Mouse (Mus musculus) kidney, postnatal 0 days (tissue): ENCODE results near the gene Chsy1. TPM values are rescaled to one million over a fixed set of nuclear protein-coding genes. Genes with fewer than 3 reads are reported as not detected.

ENCODE experiments used
- ATAC-seq: fragments of 200-750 bp; cut with Nextera tagmentation; replicated peaks from 2 replicates; pipeline ENCODE4 v1.8.0; 2017; ENCODE audit warnings: low read depth, moderate number of reproducible peaks, moderate TSS enrichment, moderate library complexity; ENCODE audit not compliant: low FRiP score
- DNase-seq: peaks from one replicate; pipeline ENCODE4 v3.0.0-alpha.2; 2016; ENCODE audit warnings: low spot score
- H3K27ac ChIP-seq: fragments of 300-500 bp; sonication (generic); 2 replicates; pipeline ENCODE4 v1.5.1; 2014; ENCODE audit warnings: mild to moderate bottlenecking
- H3K27me3 ChIP-seq: fragments of 300-500 bp; sonication (generic); 2 replicates; pipeline ENCODE4 v1.6.1; 2014; ENCODE audit warnings: low read length, mixed read lengths; ENCODE audit not compliant: insufficient read depth
- H3K36me3 ChIP-seq: fragments of 300-500 bp; sonication (generic); 2 replicates; pipeline ENCODE4 v1.6.1; 2014; ENCODE audit warnings: low read length, mixed read lengths; ENCODE audit not compliant: insufficient read depth
- H3K4me1 ChIP-seq: fragments of 300-500 bp; sonication (generic); replicated peaks from 2 replicates; pipeline ENCODE4 v1.6.1; 2014; ENCODE audit warnings: antibody characterized with exemption, low read length, mixed read lengths; ENCODE audit not compliant: insufficient read depth
- H3K4me2 ChIP-seq: fragments of 300-500 bp; sonication (generic); 2 replicates; pipeline ENCODE4 v1.6.1; 2014; ENCODE audit warnings: mild to moderate bottlenecking, low read length, moderate library complexity, mixed read lengths
- H3K4me3 ChIP-seq: fragments of 300-500 bp; sonication (generic); replicated peaks from 2 replicates; pipeline ENCODE4 v1.5.1; 2014; ENCODE audit warnings: low read depth, low read length
- H3K9ac ChIP-seq: fragments of 300-500 bp; sonication (generic); 2 replicates; pipeline ENCODE4 v1.6.1; 2014; ENCODE audit warnings: low read depth, low read length
- H3K9me3 ChIP-seq: fragments of 300-500 bp; sonication (generic); replicated peaks from 2 replicates; pipeline ENCODE4 v1.6.1; 2016; ENCODE audit warnings: low read length, inconsistent platforms, mixed read lengths
- CTCF ChIP-seq: IDR thresholded peaks from 2 replicates; pipeline ENCODE4 v1.5.1; 2016; ENCODE audit warnings: antibody characterized with exemption, low read depth, mild to moderate bottlenecking, moderate library complexity
- WGBS: fragments of 180-500 bp; shearing (Covaris S2); extraction: QIAGEN DNeasy Blood & Tissue Kit; methylation state at CpG from one replicate; pipeline ENCODE4 v1.1.7; 2014; 5-methylcytosine and 5-hydroxymethylcytosine counted together
- polyA plus RNA-seq: library from polyadenylated mRNA; unstranded; fragments of >200 nt; fragmentation: Nextera tagmentation; extraction: Ambion mirVana; gene quantifications from 2 replicates; pipeline ENCODE4 v1.2.1, GENCODE M21; 2015

Gene Chsy1
- polyA plus RNA-seq, 1 experiment from 2014 or later, result 12.0 TPM

- no peak overlapping the region for H3K27ac ChIP-seq
- H3K4me1 ChIP-seq, result peaks cover 7% of the 10 kb centered on the region; the same call in 1 of the 2 replicates
Observed at GRCm38 (mm10) chr7:66124551-66124968, 15.2 kb downstream of the Chsy1 start.

DNA sequence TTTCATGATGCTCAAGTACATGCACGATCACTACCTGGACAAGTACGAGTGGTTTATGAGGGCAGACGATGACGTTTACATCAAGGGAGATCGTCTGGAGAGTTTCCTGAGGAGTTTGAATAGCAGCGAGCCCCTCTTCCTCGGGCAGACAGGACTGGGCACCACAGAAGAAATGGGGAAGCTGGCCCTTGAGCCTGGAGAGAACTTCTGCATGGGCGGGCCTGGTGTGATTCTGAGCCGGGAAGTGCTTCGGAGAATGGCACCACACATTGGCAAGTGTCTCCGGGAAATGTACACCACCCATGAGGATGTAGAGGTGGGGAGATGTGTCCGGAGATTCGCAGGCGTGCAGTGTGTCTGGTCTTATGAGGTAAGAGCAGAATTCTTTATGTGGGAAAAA lies 16.1 kb downstream of the Chsy1 start:
- Histone ChIP-seq H3K4me1 (peaks cover 3% of the 10 kb centered on the region; the same call in 1 of the 2 replicates), H3K4me2 (no peak overlapping the region), H3K27ac (no peak overlapping the region), H3K27me3 (no peaks in the 10 kb centered on the region), H3K9me3 (no peaks in the 10 kb centered on the region), H3K9ac (no peak overlapping the region), H3K36me3 (peaks cover 16% of the 10 kb centered on the region; the same call in 1 of the 2 replicates), H3K4me3 (no peak overlapping the region)
- ATAC-seq (no peak), DNase-seq (no peak)
- no peak for TF ChIP-seq CTCF
- 88% methylated on average over 14 of the region's 14 CpGs for WGBS

More at GRCm38 (mm10) chr7:66124551-66124968, 15.2 kb downstream of the Chsy1 start:
- peak; percentile 48 for DNase-seq
- H3K9ac ChIP-seq, result no peak overlapping the region; the same call in 1 of the 2 replicates
- no peak for ATAC-seq
- 38% methylated on average over 11 of the region's 11 CpGs for WGBS
- TF ChIP-seq CTCF, result no peak
- no peak overlapping the region for H3K4me2 ChIP-seq
- H3K4me3 ChIP-seq, result no peak overlapping the region
- H3K36me3 ChIP-seq, result peaks cover 16% of the 10 kb centered on the region; the same call in 1 of the 2 replicates
- no peaks in the 10 kb centered on the region for H3K27me3 ChIP-seq
- H3K9me3 ChIP-seq, result no peaks in the 10 kb centered on the region

DNA sequence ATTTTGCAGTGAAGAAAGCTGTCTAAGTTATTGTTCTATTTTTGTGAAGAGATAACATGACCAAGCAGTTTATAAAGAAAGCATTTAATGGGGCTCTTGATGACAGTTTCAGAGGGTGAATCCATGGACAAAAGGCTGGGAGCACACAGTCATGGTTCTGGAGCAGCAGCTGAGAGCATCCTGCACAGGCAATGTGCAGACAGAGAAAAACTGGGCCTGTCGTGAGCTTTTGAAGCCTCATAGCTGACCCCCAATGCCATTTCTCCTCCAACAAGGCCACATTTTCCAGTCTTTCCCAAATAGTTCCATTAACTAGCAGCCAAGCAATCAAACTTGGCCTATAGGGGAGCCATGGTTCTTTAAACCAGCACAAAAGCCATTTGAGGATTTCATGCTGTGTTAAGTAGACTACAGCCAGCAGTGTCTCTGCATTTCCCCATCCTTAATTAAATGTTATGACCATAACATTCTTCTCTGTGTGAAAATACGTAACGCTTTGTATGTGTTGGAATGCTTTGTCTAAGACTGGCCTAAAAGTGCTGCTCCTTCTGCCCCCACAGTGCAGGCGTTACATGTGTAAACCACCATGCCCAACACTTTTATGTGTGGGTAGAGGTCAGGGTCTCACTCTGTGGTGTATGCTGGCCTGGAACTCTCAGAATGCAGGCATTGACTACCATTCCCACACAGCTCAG lies 18.8 kb downstream of the Chsy1 start:
- Histone ChIP-seq H3K4me1 (no peaks in the 10 kb centered on the region), H3K27ac (no peak overlapping the region), H3K27me3 (no peaks in the 10 kb centered on the region), H3K36me3 (peaks cover 16% of the 10 kb centered on the region; the same call in 1 of the 2 replicates), H3K9me3 (no peaks in the 10 kb centered on the region), H3K4me2 (no peak overlapping the region), H3K9ac (no peak overlapping the region), H3K4me3 (no peak overlapping the region)
- ATAC-seq (no peak), DNase-seq (no peak)
- WGBS, result 77% methylated on average over 4 of the region's 4 CpGs
- peak; percentile 21; the same call in 1 of the 2 replicates for TF ChIP-seq CTCF

GRCm38 (mm10) chr7:66128857-66129256 lies 19.5 kb downstream of the Chsy1 start:
- no peak for TF ChIP-seq CTCF
- peaks cover 16% of the 10 kb centered on the region; the same call in 1 of the 2 replicates for H3K36me3 ChIP-seq
- ATAC-seq, result no peak

DNA sequence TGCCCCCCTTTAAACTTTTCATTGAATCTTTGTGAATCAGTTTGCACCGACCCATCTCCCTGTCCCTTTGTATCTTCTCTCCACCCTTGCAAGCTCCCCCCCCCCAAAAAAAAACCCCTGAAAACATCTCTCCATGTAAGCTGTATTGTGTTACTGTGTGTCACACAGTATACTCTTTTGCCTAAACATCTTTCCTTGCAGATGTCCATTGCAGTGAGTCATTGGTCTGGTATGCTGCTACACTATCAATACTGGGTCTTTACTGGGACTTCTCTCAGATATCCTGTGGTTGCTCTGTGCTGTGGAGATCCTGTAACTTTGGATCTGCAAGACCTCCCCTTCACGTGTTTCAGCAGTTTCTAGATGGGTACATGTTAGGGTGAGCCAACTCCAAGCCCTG lies 21.0 kb downstream of the Chsy1 start:
- H3K9ac ChIP-seq, result no peak overlapping the region
- no peak overlapping the region for H3K4me2 ChIP-seq
- DNase-seq (no peak), ATAC-seq (no peak)
- no peaks in the 10 kb centered on the region for H3K27me3 ChIP-seq
- H3K27ac ChIP-seq, result no peak overlapping the region
- peaks cover 16% of the 10 kb centered on the region; the same call in 1 of the 2 replicates for H3K36me3 ChIP-seq
- H3K9me3 ChIP-seq, result no peaks in the 10 kb centered on the region
- no peak for TF ChIP-seq CTCF
- H3K4me1 ChIP-seq, result 0 out of 2 replicates have a peak, but pooled peaks cover 3% of the 10 kb centered on the region
- H3K4me3 ChIP-seq, result no peak overlapping the region
- WGBS, result 87% methylated on average over 2 of the region's 2 CpGs

More at GRCm38 (mm10) chr7:66128857-66129256, 19.5 kb downstream of the Chsy1 start:
- no peaks in the 10 kb centered on the region for H3K9me3 ChIP-seq
- no peak overlapping the region for H3K4me2 ChIP-seq
- WGBS, result 51% methylated on average over 3 of the region's 3 CpGs
- no peaks in the 10 kb centered on the region for H3K27me3 ChIP-seq
- H3K4me3 ChIP-seq, result no peak overlapping the region
- DNase-seq, result no peak
- no peak overlapping the region for H3K9ac ChIP-seq
- no peak overlapping the region for H3K27ac ChIP-seq
- H3K4me1 ChIP-seq, result no peaks in the 10 kb centered on the region

DNA sequence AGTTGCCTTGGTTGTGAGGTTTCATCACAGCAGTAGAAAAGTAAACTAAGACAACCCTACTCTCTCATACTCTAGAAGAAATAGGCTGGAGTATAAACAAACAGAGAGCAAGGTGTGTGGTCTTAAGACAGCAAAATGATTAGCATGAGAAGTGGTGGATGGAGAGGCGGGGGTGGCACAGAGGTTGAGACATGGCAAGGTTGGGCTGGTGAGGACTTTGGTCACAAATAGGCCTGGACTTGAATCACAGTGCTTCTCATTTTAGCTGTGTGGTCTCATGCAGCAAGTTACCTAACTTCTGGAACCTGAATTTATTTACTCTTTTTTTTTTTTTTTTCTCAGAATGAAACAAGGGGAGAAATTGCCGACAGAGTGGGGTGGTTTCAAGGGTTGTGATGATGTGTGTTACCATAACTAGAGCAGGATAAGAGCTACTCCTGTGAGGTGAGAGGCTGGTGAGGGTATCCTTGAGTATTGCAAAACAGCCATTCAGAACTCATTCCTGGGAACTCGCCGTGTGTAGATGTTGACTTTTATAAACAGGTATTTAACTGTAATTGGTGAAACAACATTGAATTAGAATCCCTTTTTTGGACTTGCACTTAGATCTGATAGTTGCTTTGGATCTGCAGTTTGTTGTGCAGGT lies 22.6 kb downstream of the Chsy1 start:
- Histone ChIP-seq H3K4me2 (no peak overlapping the region), H3K9me3 (no peaks in the 10 kb centered on the region), H3K36me3 (peaks cover 3% of the 10 kb centered on the region; the same call in 1 of the 2 replicates), H3K4me1 (0 out of 2 replicates have a peak, but pooled peaks cover 3% of the 10 kb centered on the region), H3K9ac (no peak overlapping the region), H3K4me3 (no peak overlapping the region), H3K27me3 (no peaks in the 10 kb centered on the region), H3K27ac (no peak overlapping the region)
- WGBS, result 90% methylated on average over 4 of the region's 4 CpGs
- TF ChIP-seq CTCF, result no peak
- ATAC-seq (no peak), DNase-seq (no peak)
